Mouse (Mus musculus): ENCODE data around the gene Slco3a1. TPM values are rescaled to one million over a fixed set of nuclear protein-coding genes. Genes with fewer than 3 reads are reported as not detected.

Slco3a1 gene
- polyA plus RNA-seq, 1 experiment from 2014 or later: 10.4 TPM

DNA sequence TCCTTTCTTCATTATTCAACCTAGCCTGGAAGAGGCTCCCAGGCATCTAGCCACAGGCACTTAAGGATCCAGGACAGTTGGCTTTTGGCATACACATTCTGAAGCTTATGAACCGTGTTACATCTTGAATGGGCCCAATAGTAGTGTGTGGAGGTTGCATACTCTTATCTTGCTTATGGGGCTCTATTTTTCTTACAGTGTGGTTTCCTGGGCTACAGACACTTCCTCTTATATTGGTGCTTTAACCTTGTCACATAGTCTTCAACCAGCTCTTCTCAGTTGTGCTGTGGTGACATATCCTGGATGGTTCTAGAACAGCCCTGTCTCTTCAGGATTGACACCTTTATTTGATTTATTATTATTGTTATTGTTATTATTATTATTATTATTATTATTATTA is 225.6 kb downstream of the Slco3a1 start:
- WGBS: 84% methylated on average over 1 of the region's 1 CpGs
- no peaks in the 10 kb centered on the region for H3K4me1 ChIP-seq (replicated peaks; ENCODE audit: control insufficient read depth, insufficient read depth, low read length)
- no peak overlapping the region for H3K9ac ChIP-seq (ENCODE audit: low read depth, low read length)

DNA sequence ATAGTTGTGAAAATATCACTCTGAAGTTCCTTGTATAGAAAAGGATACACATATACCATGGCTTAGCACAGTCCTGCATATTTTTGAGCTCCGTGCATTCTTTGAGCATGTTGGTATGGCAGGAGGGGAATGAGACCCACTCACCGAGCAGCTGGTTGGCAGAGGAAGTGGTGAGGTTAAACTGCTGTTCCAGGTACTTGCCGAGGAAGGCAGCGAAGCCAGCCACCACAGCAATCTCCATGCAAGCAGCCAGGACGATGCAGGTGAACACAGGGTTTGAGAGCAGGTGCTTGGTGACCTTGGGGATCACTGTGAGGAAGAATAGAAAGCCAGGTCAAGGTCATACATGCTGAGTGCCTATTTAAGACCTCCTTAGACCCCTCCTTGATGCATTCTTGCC is 226.9 kb downstream of the Slco3a1 start:
- Histone ChIP-seq H3K9me3 (ENCODE audit: control insufficient read depth, low read length) (no peaks in the 10 kb centered on the region), H3K36me3 (ENCODE audit: control insufficient read depth, insufficient read depth, low read length) (no peaks in the 10 kb centered on the region), H3K4me2 (replicated peaks; ENCODE audit: low read depth, low read length) (no peak overlapping the region), H3K9ac (ENCODE audit: low read depth, low read length) (no peak overlapping the region), H3K27ac (ENCODE audit: low read depth, low read length) (no peak overlapping the region), H3K4me3 (ENCODE audit: low read depth, low read length) (no peak overlapping the region), H3K4me1 (replicated peaks; ENCODE audit: control insufficient read depth, insufficient read depth, low read length) (0 out of 2 replicates have a peak, but pooled peaks cover 3% of the 10 kb centered on the region), H3K27me3 (ENCODE audit: control insufficient read depth, insufficient read depth, low read length) (no peaks in the 10 kb centered on the region)
- no peak for ATAC-seq (ENCODE audit: low FRiP score)
- 95% methylated on average over 5 of the region's 5 CpGs for WGBS
- DNase-seq (ENCODE audit: low spot score): no peak

More for the DNA sequence above, 225.6 kb downstream of the Slco3a1 start:
- ATAC-seq (ENCODE audit: low FRiP score): no peak
- no peak overlapping the region for H3K4me3 ChIP-seq (ENCODE audit: low read depth, low read length)
- H3K4me2 ChIP-seq (replicated peaks; ENCODE audit: low read depth, low read length): no peak overlapping the region
- DNase-seq (ENCODE audit: low spot score): no peak
- H3K27me3 ChIP-seq (ENCODE audit: control insufficient read depth, insufficient read depth, low read length): no peaks in the 10 kb centered on the region
- no peaks in the 10 kb centered on the region for H3K36me3 ChIP-seq (ENCODE audit: control insufficient read depth, insufficient read depth, low read length)
- no peak overlapping the region for H3K27ac ChIP-seq (ENCODE audit: low read depth, low read length)
- no peaks in the 10 kb centered on the region for H3K9me3 ChIP-seq (ENCODE audit: control insufficient read depth, low read length)

GRCm38 (mm10) chr7:74325052-74325451 is 229.5 kb downstream of the Slco3a1 start:
- H3K27me3 ChIP-seq (ENCODE audit: control insufficient read depth, insufficient read depth, low read length): no peaks in the 10 kb centered on the region
- no peak for DNase-seq (ENCODE audit: low spot score)
- H3K4me1 ChIP-seq (replicated peaks; ENCODE audit: control insufficient read depth, insufficient read depth, low read length): 0 out of 2 replicates have a peak, but pooled peaks cover 3% of the 10 kb centered on the region
- H3K36me3 ChIP-seq (ENCODE audit: control insufficient read depth, insufficient read depth, low read length): no peaks in the 10 kb centered on the region
- no peak overlapping the region for H3K4me2 ChIP-seq (replicated peaks; ENCODE audit: low read depth, low read length)
- no peak for ATAC-seq (ENCODE audit: low FRiP score)
- H3K9me3 ChIP-seq (ENCODE audit: control insufficient read depth, low read length): no peaks in the 10 kb centered on the region
- H3K9ac ChIP-seq (ENCODE audit: low read depth, low read length): no peak overlapping the region
- WGBS: 82% methylated on average over 8 of the region's 8 CpGs
- no peak overlapping the region for H3K4me3 ChIP-seq (ENCODE audit: low read depth, low read length)
- H3K27ac ChIP-seq (ENCODE audit: low read depth, low read length): no peak overlapping the region

GRCm38 (mm10) chr7:74323683-74324082 is 230.9 kb downstream of the Slco3a1 start:
- H3K4me3 ChIP-seq (ENCODE audit: low read depth, low read length): no peak overlapping the region
- H3K9ac ChIP-seq (ENCODE audit: low read depth, low read length): no peak overlapping the region
- H3K4me2 ChIP-seq (replicated peaks; ENCODE audit: low read depth, low read length): no peak overlapping the region
- H3K27me3 ChIP-seq (ENCODE audit: control insufficient read depth, insufficient read depth, low read length): no peaks in the 10 kb centered on the region
- H3K9me3 ChIP-seq (ENCODE audit: control insufficient read depth, low read length): no peaks in the 10 kb centered on the region
- no peaks in the 10 kb centered on the region for H3K36me3 ChIP-seq (ENCODE audit: control insufficient read depth, insufficient read depth, low read length)
- DNase-seq (ENCODE audit: low spot score): no peak
- 0 out of 2 replicates have a peak, but pooled peaks cover 3% of the 10 kb centered on the region for H3K4me1 ChIP-seq (replicated peaks; ENCODE audit: control insufficient read depth, insufficient read depth, low read length)
- 51% methylated on average over 5 of the region's 5 CpGs for WGBS
- ATAC-seq (ENCODE audit: low FRiP score): no peak
- H3K27ac ChIP-seq (ENCODE audit: low read depth, low read length): no peak overlapping the region

DNA sequence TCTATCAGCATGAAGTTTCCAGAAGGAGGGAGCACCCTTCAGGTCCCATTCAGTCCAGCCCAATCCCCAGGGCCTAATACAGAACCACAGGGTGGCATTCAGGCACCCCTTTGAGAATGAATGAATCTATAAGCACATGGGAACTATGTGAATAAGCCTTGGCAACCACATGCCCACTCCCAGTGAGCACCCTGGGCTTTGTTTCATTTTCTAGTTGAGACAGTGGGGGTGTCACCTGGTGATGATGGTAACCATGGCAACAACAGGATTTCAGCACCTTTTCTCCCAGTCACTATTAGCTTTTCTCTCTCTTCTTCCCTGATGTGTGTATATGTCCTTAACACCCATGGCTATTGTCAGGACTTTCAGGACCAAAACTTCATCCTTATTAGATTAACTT is 231.4 kb downstream of the Slco3a1 start:
- no peak for DNase-seq (ENCODE audit: low spot score)
- H3K9me3 ChIP-seq (ENCODE audit: control insufficient read depth, low read length): no peaks in the 10 kb centered on the region
- no peak overlapping the region for H3K4me3 ChIP-seq (ENCODE audit: low read depth, low read length)
- no peaks in the 10 kb centered on the region for H3K36me3 ChIP-seq (ENCODE audit: control insufficient read depth, insufficient read depth, low read length)
- H3K27me3 ChIP-seq (ENCODE audit: control insufficient read depth, insufficient read depth, low read length): no peaks in the 10 kb centered on the region
- ATAC-seq (ENCODE audit: low FRiP score): no peak
- H3K27ac ChIP-seq (ENCODE audit: low read depth, low read length): no peak overlapping the region
- H3K9ac ChIP-seq (ENCODE audit: low read depth, low read length): no peak overlapping the region
- no peak overlapping the region for H3K4me2 ChIP-seq (replicated peaks; ENCODE audit: low read depth, low read length)
- H3K4me1 ChIP-seq (replicated peaks; ENCODE audit: control insufficient read depth, insufficient read depth, low read length): 0 out of 2 replicates have a peak, but pooled peaks cover 3% of the 10 kb centered on the region

DNA sequence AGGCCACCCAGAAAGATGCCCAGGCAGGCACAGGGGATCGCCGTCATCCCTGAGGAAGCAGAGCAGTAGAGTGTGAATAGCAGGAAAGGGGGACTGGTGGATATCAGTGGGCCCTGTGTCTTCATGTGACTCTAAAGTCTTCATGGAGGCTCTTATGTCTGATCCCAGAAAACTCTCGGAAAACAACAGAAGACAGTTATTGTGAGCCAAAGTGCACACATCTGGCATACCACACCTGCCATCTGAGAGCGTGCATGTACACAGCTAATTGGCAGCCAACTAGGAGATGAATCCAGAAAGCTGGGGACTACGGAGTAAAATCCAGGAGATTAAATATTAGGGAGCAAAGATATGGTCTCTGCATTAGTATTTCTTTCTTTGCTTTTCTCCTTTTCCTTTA is 233.9 kb downstream of the Slco3a1 start:
- no peak overlapping the region for H3K9ac ChIP-seq (ENCODE audit: low read depth, low read length)
- no peak overlapping the region for H3K27ac ChIP-seq (ENCODE audit: low read depth, low read length)
- DNase-seq (ENCODE audit: low spot score): no peak
- H3K36me3 ChIP-seq (ENCODE audit: control insufficient read depth, insufficient read depth, low read length): no peaks in the 10 kb centered on the region
- H3K4me1 ChIP-seq (replicated peaks; ENCODE audit: control insufficient read depth, insufficient read depth, low read length): 0 out of 2 replicates have a peak, but pooled peaks cover 3% of the 10 kb centered on the region
- H3K9me3 ChIP-seq (ENCODE audit: control insufficient read depth, low read length): no peaks in the 10 kb centered on the region
- no peak overlapping the region for H3K4me2 ChIP-seq (replicated peaks; ENCODE audit: low read depth, low read length)
- no peak for ATAC-seq (ENCODE audit: low FRiP score)
- 91% methylated on average over 5 of the region's 5 CpGs for WGBS
- no peak overlapping the region for H3K4me3 ChIP-seq (ENCODE audit: low read depth, low read length)
- H3K27me3 ChIP-seq (ENCODE audit: control insufficient read depth, insufficient read depth, low read length): no peaks in the 10 kb centered on the region

DNA sequence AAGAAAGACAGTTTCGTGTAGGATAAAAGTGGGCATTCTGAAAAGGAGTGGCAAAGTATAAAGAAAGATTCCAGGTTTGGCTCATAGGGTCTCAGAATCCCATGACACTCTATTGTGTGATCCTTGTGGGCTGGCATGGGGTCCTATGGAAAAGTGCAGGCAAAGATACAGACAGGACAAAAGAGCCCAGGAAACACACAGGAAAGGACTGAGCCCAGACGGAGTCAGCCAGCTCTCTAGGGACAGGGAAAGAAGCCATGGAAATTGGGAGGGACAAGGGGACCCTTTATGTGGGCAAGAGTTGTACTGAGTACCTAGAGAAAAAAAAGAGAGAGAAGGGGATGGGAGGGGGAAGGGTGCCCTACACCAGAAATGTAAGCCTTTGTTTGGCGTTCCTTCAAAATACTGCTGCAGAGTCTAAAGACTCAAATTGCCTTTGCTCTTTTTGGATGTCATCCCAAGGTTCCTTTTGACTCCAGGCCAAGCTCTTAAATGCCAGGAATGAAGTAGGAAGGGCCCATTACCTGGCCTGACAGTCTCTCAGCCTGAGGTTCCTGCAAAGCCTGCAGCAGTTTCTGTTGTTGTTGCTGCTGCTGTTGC is 238.6 kb downstream of the Slco3a1 start:
- Histone ChIP-seq H3K27me3 (ENCODE audit: control insufficient read depth, insufficient read depth, low read length) (no peaks in the 10 kb centered on the region), H3K4me1 (replicated peaks; ENCODE audit: control insufficient read depth, insufficient read depth, low read length) (no peaks in the 10 kb centered on the region), H3K36me3 (ENCODE audit: control insufficient read depth, insufficient read depth, low read length) (no peaks in the 10 kb centered on the region), H3K9me3 (ENCODE audit: control insufficient read depth, low read length) (no peaks in the 10 kb centered on the region), H3K4me3 (ENCODE audit: low read depth, low read length) (no peak overlapping the region), H3K9ac (ENCODE audit: low read depth, low read length) (no peak overlapping the region), H3K27ac (ENCODE audit: low read depth, low read length) (no peak overlapping the region), H3K4me2 (replicated peaks; ENCODE audit: low read depth, low read length) (no peak overlapping the region)
- DNase-seq (ENCODE audit: low spot score) (no peak), ATAC-seq (ENCODE audit: low FRiP score) (no peak)
- WGBS: 79% methylated on average over 3 of the region's 3 CpGs

GRCm38 (mm10) chr7:74314276-74314675 is 240.3 kb downstream of the Slco3a1 start:
- Histone ChIP-seq H3K4me3 (ENCODE audit: low read depth, low read length) (no peak overlapping the region), H3K9me3 (ENCODE audit: control insufficient read depth, low read length) (no peaks in the 10 kb centered on the region), H3K27ac (ENCODE audit: low read depth, low read length) (no peak overlapping the region), H3K4me1 (replicated peaks; ENCODE audit: control insufficient read depth, insufficient read depth, low read length) (no peaks in the 10 kb centered on the region), H3K36me3 (ENCODE audit: control insufficient read depth, insufficient read depth, low read length) (no peaks in the 10 kb centered on the region), H3K27me3 (ENCODE audit: control insufficient read depth, insufficient read depth, low read length) (no peaks in the 10 kb centered on the region), H3K4me2 (replicated peaks; ENCODE audit: low read depth, low read length) (no peak overlapping the region), H3K9ac (ENCODE audit: low read depth, low read length) (no peak overlapping the region)
- WGBS: 86% methylated on average over 1 of the region's 1 CpGs
- no peak for DNase-seq (ENCODE audit: low spot score)
- no peak for ATAC-seq (ENCODE audit: low FRiP score)

DNA sequence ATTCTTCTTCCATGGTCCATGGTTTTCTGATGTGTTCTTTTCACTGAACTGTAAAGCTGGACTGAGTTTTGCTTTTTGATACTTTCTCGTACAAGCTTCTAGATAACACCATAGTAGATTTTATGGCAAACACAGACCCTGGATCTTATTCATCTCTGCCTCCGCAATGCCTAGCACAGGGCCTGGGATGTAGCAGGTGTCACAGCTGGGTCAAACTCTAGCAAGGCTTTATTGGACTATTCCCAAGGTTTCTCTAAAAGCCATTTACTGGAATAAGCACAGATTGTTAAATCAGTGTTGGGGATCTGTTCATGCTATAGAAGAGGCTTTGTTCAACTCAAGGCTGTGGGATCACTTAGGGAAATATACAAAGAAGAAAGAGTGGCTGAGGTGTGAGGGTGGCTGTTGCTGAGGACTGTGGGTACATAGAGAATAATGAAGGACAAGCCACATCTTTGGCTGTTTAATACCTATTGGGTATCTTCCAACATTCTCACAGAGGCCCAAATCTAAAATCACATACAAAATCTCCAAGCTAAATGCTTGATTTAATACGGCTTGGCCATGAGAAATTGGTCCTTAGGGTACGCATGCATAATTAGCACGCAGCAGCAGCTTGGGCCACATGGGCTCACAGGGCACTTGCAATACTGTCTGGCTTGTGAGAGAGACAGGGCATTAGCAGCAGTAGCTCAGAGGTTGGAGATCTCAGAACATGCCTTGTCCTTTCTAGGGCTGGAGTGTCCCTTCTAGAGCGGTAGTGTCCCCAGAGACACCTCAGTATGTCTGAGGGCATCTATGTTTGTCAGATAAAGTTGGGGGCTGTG is 241.1 kb downstream of the Slco3a1 start:
- 78% methylated on average over 6 of the region's 6 CpGs for WGBS
- no peak for DNase-seq (ENCODE audit: low spot score)
- no peak overlapping the region for H3K4me2 ChIP-seq (replicated peaks; ENCODE audit: low read depth, low read length)

More for the DNA sequence above, 241.1 kb downstream of the Slco3a1 start:
- no peak for ATAC-seq (ENCODE audit: low FRiP score)
- Histone ChIP-seq H3K36me3 (ENCODE audit: control insufficient read depth, insufficient read depth, low read length) (no peaks in the 10 kb centered on the region), H3K27me3 (ENCODE audit: control insufficient read depth, insufficient read depth, low read length) (no peaks in the 10 kb centered on the region), H3K4me3 (ENCODE audit: low read depth, low read length) (no peak overlapping the region), H3K27ac (ENCODE audit: low read depth, low read length) (no peak overlapping the region), H3K9me3 (ENCODE audit: control insufficient read depth, low read length) (no peaks in the 10 kb centered on the region), H3K4me1 (replicated peaks; ENCODE audit: control insufficient read depth, insufficient read depth, low read length) (no peaks in the 10 kb centered on the region), H3K9ac (ENCODE audit: low read depth, low read length) (no peak overlapping the region)

Data from hindbrain, embryonic 11.5 days (tissue).